Mouse (Mus musculus) stomach, postnatal 0 days (tissue): ENCODE measurements at regions not wholly inside any gene's neighbourhood (a gene's known extent, or its start where the extent isn't known, plus 50 kb on each side); places are given as distances from the start of the nearest gene placed in this dataset.

ENCODE experiments used
- CTCF ChIP-seq: IDR thresholded peaks from 2 replicates; pipeline ENCODE4 v1.5.1; 2016; ENCODE audit warnings: antibody characterized with exemption, low read depth, mild to moderate bottlenecking, moderate library complexity
- EP300 ChIP-seq: optimal IDR thresholded peaks from 2 replicates; pipeline ENCODE3; 2016; ENCODE audit warnings: antibody characterized with exemption

DNA sequence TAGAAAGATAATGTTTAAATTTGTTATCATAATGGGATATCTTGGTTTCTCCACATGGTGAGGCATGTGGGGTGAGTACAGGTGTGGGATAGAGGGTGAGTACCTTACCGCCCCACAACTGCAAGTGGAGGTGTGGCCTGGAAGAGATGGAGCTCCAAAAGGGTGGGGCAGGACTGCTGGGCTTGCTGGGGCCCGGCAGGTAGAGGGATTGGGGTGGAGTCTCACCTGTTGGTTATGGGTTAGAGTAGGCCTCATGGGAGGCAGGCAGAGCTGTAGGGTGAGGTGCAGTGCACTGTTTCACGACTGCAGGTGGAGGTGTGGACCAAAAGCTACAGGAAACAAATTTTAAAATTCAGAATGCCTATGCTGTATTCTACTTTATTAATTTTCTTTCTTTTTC, 365.7 kb downstream of the Fgf9 start:
- TF ChIP-seq CTCF (no peak), EP300 (no peak)
